Mouse (Mus musculus) heart, embryonic 10.5 days (tissue): ENCODE results near the gene Ptafr. TPM values are rescaled to one million over a fixed set of nuclear protein-coding genes. Genes with fewer than 3 reads are reported as not detected.
"Not testable (repeated sequence)": the region's sequence is repeated elsewhere in the genome, so short reads cannot be mapped to it uniquely, and the experiment has no call there.

Source experiments
- DNase-seq: peaks from one replicate; pipeline ENCODE4 v3.0.0-alpha.2; 2017; ENCODE audit warnings: low spot score
- H3K27ac ChIP-seq: fragments of 300-500 bp; sonication (generic); 2 replicates; pipeline ENCODE4 v1.5.1; 2016; ENCODE audit warnings: mild to moderate bottlenecking
- H3K27me3 ChIP-seq: fragments of 300-500 bp; sonication (generic); 2 replicates; pipeline ENCODE4 v1.6.1; 2016; ENCODE audit warnings: mild to moderate bottlenecking; ENCODE audit not compliant: poor library complexity, insufficient read depth, severe bottlenecking
- H3K36me3 ChIP-seq: fragments of 300-500 bp; sonication (generic); 2 replicates; pipeline ENCODE4 v1.6.1; 2016; ENCODE audit warnings: mild to moderate bottlenecking, moderate library complexity
- H3K4me1 ChIP-seq: fragments of 300-500 bp; sonication (generic); 2 replicates; pipeline ENCODE4 v1.6.1; 2016; ENCODE audit warnings: mild to moderate bottlenecking
- H3K4me3 ChIP-seq: fragments of 300-500 bp; sonication (generic); 2 replicates; pipeline ENCODE4 v1.5.1; 2016; ENCODE audit warnings: mild to moderate bottlenecking, moderate library complexity
- H3K9me3 ChIP-seq: fragments of 300-500 bp; sonication (generic); 2 replicates; pipeline ENCODE4 v1.6.1; 2016; ENCODE audit warnings: mild to moderate bottlenecking, moderate library complexity
- WGBS: fragments of 180-500 bp; shearing (Covaris S2); methylation state at CpG from one replicate; pipeline ENCODE4 v1.1.7; 2016; 5-methylcytosine and 5-hydroxymethylcytosine counted together
- polyA plus RNA-seq: library from polyadenylated mRNA; unstranded; fragments of >200 nt; fragmentation: Nextera tagmentation; extraction: Ambion mirVana; gene quantifications from 2 replicates; pipeline ENCODE4 v1.2.1, GENCODE M21; 2016

Ptafr gene
- polyA plus RNA-seq, 1 experiment from 2014 or later: 0.35 TPM

DNA sequence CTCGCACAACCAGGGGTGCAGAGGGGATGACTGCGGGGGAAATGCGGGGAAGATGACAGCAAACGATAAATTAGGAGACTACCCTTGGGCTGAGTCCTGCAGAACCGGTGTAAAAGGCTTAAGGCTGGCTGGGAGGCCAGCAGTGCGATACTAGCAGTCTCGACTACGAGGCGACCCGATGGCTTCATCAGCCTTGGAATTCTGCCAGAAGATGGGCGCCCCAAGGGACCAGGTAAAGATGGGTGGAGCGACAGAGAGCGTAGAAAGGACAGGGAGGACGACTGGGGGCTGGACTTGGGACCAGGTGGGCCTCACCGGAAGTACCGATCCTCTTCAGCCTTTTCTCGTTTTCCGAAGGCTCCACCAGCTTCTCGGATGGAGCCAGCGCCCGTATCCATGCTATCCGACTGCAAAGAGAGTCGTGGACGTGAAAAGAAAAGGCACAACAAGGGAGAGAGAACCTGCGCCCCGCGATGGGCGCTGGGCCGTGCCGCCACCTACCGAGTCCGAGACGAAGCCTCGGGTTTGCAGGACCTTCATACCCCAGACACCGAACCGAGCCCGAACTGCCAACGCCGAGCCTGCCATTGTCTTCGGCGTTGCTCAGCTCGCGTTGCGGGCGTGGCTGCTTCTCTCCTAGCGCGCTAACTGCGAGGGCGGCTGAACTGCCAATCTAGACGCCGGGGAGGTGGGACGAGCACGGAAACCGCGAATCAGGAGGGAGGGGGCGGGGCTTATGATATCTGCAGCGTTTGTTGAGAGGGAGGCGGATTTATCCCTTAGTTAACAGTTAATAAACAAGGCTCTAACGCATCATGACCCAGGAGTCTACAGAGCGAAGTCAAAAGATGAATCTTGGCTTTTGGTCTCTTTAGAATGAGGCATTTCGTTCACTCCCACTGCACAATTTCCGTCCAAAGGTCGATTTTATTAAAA is 30.6 kb upstream of the Ptafr start, which contains the start of gene Atpif1:
TSS of gene Atpif1 (minus strand) at position 679 of the 936 bp plus-strand sequence.
- Histone ChIP-seq H3K27ac (peak within 1 kb of the TSS; percentile 95), H3K4me3 (peak within 1 kb of the TSS; percentile 88), H3K36me3 (peaks cover 29% of the 10 kb centered on the region), H3K9me3 (no peaks in the 10 kb centered on the region), H3K4me1 (peaks cover 23% of the 10 kb centered on the region; the same call in 1 of the 2 replicates), H3K27me3 (no peaks in the 10 kb centered on the region)
- DNase-seq: peak; percentile 97
- under 1% methylated on average over 63 of the region's 63 CpGs for whole genome bisulfite sequencing

DNA sequence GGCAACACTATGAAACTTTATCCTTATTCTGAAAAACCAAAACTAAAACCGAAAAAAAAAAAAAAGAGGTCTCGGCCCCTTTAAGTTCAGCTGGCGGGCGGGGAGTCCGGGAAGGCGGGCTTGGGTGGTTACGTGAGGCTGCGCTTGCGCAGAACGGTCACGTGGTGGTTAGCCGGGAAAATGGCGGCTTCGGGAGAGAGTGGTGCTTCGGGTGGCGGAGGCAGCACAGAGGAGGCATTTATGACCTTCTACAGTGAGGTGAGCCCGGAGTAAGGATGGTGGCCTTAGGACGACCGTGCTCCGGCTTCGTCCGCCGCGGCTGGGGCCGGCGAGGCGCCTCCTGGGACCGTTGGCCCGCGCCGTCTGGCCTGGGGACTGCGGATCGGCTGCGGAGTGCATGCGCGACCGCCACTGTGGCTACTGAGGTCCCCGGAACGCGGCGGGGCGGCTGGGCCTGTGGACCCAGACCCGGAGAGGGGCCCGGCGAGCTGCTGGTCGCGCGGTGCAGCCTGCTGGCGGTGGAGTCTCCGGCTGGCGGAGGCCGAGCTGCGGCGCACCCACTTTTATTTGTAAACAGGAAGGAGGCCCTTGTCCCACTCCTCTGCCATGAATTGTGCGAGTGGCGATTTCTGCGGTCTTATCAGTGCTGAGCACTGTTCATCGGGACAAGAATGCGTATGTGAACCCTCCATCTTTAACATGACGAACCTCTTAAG is 28.3 kb upstream of the Ptafr start, which contains the start of gene Dnajc8:
TSS of gene Dnajc8 (plus strand) at position 145 of the 716 bp plus-strand sequence.
- peak within 1 kb of the TSS; percentile 86 for H3K4me3 ChIP-seq
- peaks cover 37% of the 10 kb centered on the region for H3K36me3 ChIP-seq
- DNase-seq: peak; percentile 96
- no peaks in the 10 kb centered on the region for H3K27me3 ChIP-seq
- under 1% methylated on average over 60 of the region's 60 CpGs for WGBS
- H3K27ac ChIP-seq: peak within 1 kb of the TSS; percentile 95
- H3K9me3 ChIP-seq: no peaks in the 10 kb centered on the region
- H3K4me1 ChIP-seq: peaks cover 23% of the 10 kb centered on the region; the same call in 1 of the 2 replicates

DNA sequence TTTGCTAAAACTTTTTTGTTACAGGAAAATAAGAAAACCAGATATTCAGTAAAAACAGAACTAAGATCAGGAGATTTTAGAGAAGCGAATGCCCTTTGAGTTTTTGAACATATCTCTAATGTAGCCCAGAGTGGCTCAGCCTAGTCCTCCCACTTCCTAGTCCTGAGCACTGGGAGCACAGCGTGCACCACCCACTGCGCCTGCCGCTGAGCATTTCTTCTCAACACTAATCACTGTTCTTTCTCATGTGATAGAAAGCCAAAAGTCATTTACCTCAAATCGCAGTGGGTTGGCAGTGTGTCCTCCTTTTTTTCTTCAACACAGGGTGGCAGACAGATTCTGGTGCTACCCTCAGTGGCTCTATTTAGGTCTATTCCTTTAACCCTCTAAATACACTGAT is 24.4 kb upstream of the Ptafr start:
- Histone ChIP-seq H3K27ac (no peak overlapping the region), H3K4me3 (no peak overlapping the region), H3K9me3 (no peaks in the 10 kb centered on the region), H3K36me3 (peaks cover 66% of the 10 kb centered on the region), H3K4me1 (peaks cover 8% of the 10 kb centered on the region; the same call in 1 of the 2 replicates), H3K27me3 (no peaks in the 10 kb centered on the region)
- WGBS: 92% methylated on average over 5 of the region's 5 CpGs
- DNase-seq: no peak

DNA sequence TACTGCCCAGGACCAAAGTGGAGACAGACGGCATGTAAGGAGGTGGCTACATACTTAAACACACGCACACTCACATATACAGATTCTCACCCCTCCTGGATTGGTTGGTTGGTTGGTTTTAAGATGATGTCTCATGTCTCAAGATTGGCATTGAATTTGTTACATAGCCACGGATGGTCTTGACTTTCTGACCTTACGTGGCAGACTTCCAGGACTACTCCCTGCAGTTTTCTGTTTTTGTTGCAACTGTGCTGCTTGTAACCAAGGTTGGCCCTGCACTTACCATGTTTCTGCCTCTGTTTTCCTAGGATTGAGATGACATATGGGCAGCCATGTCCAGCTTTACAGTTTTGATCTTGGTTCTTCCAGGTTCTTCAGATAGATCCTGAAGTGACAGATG is 22.5 kb upstream of the Ptafr start:
- no peaks in the 10 kb centered on the region for H3K27me3 ChIP-seq
- no peaks in the 10 kb centered on the region for H3K9me3 ChIP-seq
- H3K4me3 ChIP-seq: no peak overlapping the region
- 94% methylated on average over 4 of the region's 4 CpGs for WGBS
- DNase-seq: no peak
- peaks cover 82% of the 10 kb centered on the region for H3K36me3 ChIP-seq
- no peak overlapping the region for H3K27ac ChIP-seq
- H3K4me1 ChIP-seq: peaks cover 8% of the 10 kb centered on the region; the same call in 1 of the 2 replicates

DNA sequence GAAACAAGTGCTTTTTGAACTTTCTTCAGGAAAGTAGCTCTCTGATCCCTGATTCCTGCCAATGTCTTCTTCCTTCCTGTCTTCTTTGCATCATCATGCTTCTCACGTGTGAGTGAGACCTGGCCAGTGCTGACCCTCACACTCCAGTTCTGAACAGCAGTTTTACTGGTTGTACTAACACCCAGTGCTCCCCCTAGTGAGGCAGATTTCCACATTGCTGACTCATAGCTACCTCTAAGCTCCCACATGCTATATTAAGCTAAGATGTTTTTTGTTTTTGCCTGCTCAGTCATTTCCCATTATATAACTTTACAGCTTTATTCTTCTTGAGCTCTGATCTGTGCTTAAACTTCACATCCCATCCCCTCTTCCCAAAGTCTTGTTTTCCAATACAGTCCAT is 21.1 kb upstream of the Ptafr start:
- no peak overlapping the region for H3K4me3 ChIP-seq
- H3K27me3 ChIP-seq: no peaks in the 10 kb centered on the region
- H3K27ac ChIP-seq: no peak overlapping the region
- H3K9me3 ChIP-seq: no peaks in the 10 kb centered on the region
- no peaks in the 10 kb centered on the region for H3K4me1 ChIP-seq
- peaks cover 94% of the 10 kb centered on the region for H3K36me3 ChIP-seq
- 61% methylated on average over 1 of the region's 1 CpGs for WGBS
- DNase-seq: no peak

DNA sequence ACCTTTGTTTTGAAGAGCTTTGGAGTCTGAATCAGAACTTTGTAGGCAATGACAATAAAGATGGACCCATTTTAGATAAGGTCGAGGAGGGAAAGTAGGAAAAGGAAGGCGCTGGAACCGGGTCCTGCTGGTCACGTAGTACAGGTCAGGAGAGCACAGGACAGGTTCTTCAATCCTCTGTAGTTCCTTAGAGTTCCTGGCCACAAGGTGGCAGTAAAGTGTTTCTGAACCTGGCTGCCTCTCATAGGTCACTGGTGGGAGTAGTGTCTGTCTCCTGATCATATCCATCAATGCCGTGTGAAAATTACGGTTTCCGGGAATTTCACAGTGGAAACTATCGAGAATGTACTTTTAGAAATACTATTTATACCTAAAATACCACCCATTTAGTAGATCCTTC is 18.0 kb upstream of the Ptafr start:
- Histone ChIP-seq H3K9me3 (no peaks in the 10 kb centered on the region), H3K4me1 (no peaks in the 10 kb centered on the region), H3K27me3 (no peaks in the 10 kb centered on the region), H3K4me3 (no peak overlapping the region), H3K36me3 (peaks cover 94% of the 10 kb centered on the region), H3K27ac (no peak overlapping the region)
- peak; percentile 85 for DNase-seq
- WGBS: 37% methylated on average over 8 of the region's 8 CpGs

DNA sequence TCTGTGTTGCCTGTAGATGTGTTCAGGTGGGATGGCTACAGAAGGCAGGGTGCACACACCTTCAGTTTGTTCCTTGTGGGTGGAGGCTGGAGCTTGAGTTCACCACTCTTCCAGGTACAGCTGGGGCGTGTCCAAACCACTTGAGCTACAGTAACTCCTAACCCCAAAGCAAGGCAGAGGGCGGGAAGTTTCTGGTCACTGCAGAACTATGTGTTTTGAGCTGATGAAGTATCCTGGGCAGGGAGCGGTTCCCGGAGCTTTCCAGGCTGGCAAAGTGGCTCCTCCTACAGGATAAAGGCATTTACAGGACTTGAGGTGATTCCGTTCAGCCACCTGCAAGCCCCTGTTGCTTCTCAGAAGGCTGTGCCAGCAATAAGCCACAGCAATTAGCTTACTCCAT is 9.6 kb upstream of the Ptafr start:
- Histone ChIP-seq H3K36me3 (peaks cover 50% of the 10 kb centered on the region), H3K27me3 (no peaks in the 10 kb centered on the region), H3K4me1 (peaks cover 20% of the 10 kb centered on the region), H3K9me3 (no peaks in the 10 kb centered on the region), H3K4me3 (no peak overlapping the region), H3K27ac (peak overlapping the region; percentile 17; the same call in 1 of the 2 replicates)
- 64% methylated on average over 5 of the region's 5 CpGs for WGBS
- DNase-seq: no peak

DNA sequence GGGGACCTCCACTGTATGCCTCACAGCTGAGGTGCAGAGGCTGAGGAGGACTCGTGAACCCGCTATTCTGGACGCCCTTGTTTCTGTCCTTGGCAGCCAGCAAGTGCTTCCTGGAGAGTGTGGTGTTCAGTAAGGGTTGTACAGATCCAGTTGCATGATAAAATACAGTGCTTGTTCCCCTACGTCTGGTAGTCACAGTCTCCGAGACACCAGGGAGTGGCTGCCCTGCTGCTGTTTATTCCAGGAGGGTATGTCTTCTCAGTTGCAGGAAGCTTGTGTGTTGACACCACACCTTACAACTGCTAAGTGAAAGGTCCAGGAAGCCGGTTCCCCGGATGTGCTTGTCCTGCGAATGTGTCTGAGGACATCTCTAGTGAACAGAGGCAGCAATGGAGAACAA is 9.2 kb upstream of the Ptafr start:
- H3K4me1 ChIP-seq: peaks cover 20% of the 10 kb centered on the region
- no peak overlapping the region for H3K4me3 ChIP-seq
- H3K36me3 ChIP-seq: peaks cover 46% of the 10 kb centered on the region
- no peak for DNase-seq
- 53% methylated on average over 8 of the region's 8 CpGs for WGBS
- no peaks in the 10 kb centered on the region for H3K9me3 ChIP-seq
- H3K27ac ChIP-seq: peak overlapping the region; percentile 17; the same call in 1 of the 2 replicates
- H3K27me3 ChIP-seq: no peaks in the 10 kb centered on the region

DNA sequence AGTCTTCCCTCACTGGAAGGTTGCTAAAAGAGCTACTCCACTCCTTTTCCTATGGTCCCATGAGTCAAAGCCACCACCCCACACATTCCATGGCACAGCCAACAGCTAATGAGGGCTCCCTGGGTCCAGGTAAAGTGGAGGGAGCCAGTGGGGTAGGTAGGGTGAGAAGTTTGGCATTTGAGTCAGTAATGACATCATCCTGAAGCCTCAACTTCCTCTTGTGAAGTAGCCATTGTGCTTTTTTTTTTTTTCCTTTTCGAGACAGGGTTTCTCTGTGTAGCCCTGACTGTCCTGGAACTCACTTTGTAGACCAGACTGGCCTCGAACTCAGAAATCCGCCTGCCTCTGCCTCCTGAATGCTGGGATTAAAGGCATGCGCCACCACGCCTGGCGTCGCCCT is 8.3 kb upstream of the Ptafr start:
- not testable (repeated sequence) for DNase-seq, H3K4me3 ChIP-seq, H3K27me3 ChIP-seq, H3K9me3 ChIP-seq
- peaks cover 20% of the 10 kb centered on the region for H3K4me1 ChIP-seq
- H3K27ac ChIP-seq: peak overlapping the region; percentile 10; the same call in 1 of the 2 replicates
- 89% methylated on average over 7 of the region's 7 CpGs for WGBS
- H3K36me3 ChIP-seq: peaks cover 38% of the 10 kb centered on the region

DNA sequence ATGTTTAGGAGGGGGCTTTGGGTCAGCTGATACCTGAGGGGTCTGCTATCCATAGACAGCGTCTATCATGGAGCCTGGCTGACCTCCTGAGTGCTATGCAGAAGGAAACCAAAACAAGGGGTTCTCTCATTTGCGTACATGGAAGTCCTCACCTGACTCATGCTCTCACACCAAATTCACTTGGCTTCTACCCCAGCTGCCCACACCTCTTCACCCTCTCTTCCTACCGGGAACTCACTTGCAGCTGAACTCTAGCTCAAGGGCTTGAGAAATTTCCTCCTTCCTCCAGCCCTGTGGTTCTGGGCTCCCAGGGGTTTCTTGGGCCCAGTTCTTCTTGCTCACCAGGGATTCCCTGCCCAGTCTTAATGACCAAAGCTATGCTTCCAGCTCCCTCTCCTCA is 606 bp upstream of the Ptafr start:
- 70% methylated on average over 3 of the region's 3 CpGs for WGBS
- H3K4me1 ChIP-seq: peaks cover 12% of the 10 kb centered on the region

DNA sequence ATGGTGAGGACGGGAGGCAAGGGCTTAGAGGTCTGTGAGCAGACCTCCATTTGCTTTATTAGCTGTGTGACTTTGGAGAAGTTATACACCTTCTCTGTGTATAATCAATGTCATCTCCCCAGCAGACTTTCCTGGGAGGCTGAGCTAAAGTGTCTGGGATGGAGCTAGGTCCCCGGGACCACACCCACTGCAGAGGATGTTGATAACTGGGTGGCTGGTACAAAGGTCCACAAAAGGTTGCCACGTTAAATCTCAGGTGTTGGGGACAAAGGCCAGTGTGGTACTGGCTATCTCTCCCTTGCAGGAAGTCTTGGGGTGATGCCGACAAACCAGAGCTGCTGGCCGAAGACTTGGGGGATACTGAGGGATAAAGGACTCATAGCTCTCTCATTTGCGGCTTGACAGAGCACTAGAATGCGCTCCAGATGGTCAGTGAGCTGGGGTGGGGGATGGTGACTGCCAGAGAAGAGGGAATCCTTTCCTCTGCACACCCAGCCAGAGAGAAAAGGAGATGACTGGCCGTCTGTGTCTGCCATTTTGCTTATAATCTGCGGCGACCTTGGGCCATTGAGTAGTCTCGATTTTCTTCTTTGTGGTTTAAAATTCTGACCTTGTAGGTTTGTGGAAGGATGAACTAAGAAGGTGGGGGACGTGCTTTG is 1.4 kb downstream of the Ptafr start:
- H3K27ac ChIP-seq: no peak overlapping the region
- no peaks in the 10 kb centered on the region for H3K36me3 ChIP-seq
- no peak for DNase-seq
- peaks cover 12% of the 10 kb centered on the region for H3K4me1 ChIP-seq
- peaks cover 3% of the 10 kb centered on the region; the same call in 1 of the 2 replicates for H3K9me3 ChIP-seq
- no peaks in the 10 kb centered on the region for H3K27me3 ChIP-seq
- 73% methylated on average over 12 of the region's 12 CpGs for WGBS
- no peak overlapping the region for H3K4me3 ChIP-seq

More for the DNA sequence above, 606 bp upstream of the Ptafr start:
- no peak overlapping the region for H3K4me3 ChIP-seq
- DNase-seq: no peak
- H3K9me3 ChIP-seq: no peaks in the 10 kb centered on the region
- H3K36me3 ChIP-seq: no peaks in the 10 kb centered on the region
- H3K27me3 ChIP-seq: no peaks in the 10 kb centered on the region
- H3K27ac ChIP-seq: no peak overlapping the region

DNA sequence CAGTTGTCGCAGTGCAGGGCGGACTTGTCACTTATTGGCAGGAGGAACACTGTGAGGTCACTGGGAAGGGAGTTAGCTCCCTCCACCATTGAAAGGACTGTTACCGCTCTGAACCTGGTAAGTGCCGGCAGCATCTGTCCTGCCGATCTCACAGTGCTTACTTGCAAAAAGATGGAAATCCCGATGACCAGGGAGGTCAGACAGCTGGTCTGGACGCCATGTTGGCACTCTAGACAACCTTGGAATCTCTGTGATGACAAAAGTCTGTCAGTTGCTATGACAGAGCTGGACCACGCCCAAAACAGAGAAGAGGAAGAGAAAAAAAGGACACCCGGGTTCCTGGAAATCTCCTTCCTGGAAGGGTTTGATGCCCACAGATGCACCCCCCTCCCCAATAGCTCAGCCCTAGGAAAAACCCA is 3.5 kb downstream of the Ptafr start:
- Histone ChIP-seq H3K27me3 (no peaks in the 10 kb centered on the region), H3K9me3 (peaks cover 3% of the 10 kb centered on the region; the same call in 1 of the 2 replicates), H3K27ac (no peak overlapping the region), H3K4me3 (no peak overlapping the region), H3K4me1 (peaks cover 12% of the 10 kb centered on the region), H3K36me3 (no peaks in the 10 kb centered on the region)
- WGBS: 65% methylated on average over 9 of the region's 9 CpGs
- no peak for DNase-seq
